In genomic region chr7:97514786-97515185, GRCm38 (mm10) we compare ENCODE assay signal across 12 mouse cellular contexts. TPM values are rescaled to one million over a fixed set of nuclear protein-coding genes. Genes with fewer than 3 reads are reported as not detected.
A peak's percentile ranks its signal among the peaks of the same experiment; 100 is the strongest.
DNase-seq lines count a peak whose midpoint lies in the region; ATAC-seq and TF ChIP-seq lines count a peak whose summit lies in the region.
"Had no signal": no experiment of that assay in that cellular context is flagged by ENCODE, and none has a peak within 500 bp of the region (broad histone marks: within the 10 kb centered on the region; RNA-seq: fewer than 3 reads in every experiment).

No protein-coding gene starts in this region.

- TF ChIP-seq CTCF in intestine, postnatal 0 days (IDR thresholded peaks at IDR 0.05; ENCODE audit: low read depth), result no peak

- no peaks in the 10 kb centered on the region for H3K9me3 ChIP-seq in intestine, postnatal 0 days (ENCODE audit: control insufficient read depth)

- H3K27ac ChIP-seq in intestine, postnatal 0 days (ENCODE audit: low read depth, low read length), result no peak overlapping the region

- no peak overlapping the region for H3K4me2 ChIP-seq in intestine, postnatal 0 days (replicated peaks; ENCODE audit: low read depth)
- H3K4me2 ChIP-seq: lung, embryonic 14.5 days had no signal

- 92% methylated on average over 1 of the region's 1 CpGs for WGBS in intestine, postnatal 0 days

- no peak overlapping the region for H3K9ac ChIP-seq in intestine, postnatal 0 days (ENCODE audit: low read depth, low read length)
- H3K9ac ChIP-seq: lung, embryonic 14.5 days had no signal

- H3K27me3 ChIP-seq in intestine, postnatal 0 days (replicated peaks; ENCODE audit: control insufficient read depth, insufficient read depth, low read length), result no peaks in the 10 kb centered on the region

- peak; percentile 49; the same call in 1 of the 2 replicates for ATAC-seq in cerebellum, adult (ENCODE audit: insufficient number of reproducible peaks, low FRiP score, low TSS enrichment)
- no peak for ATAC-seq in intestine, postnatal 0 days

- no peak overlapping the region for H3K4me3 ChIP-seq in intestine, postnatal 0 days (ENCODE audit: low read depth, low read length)

- DNase-seq in cerebellum, postnatal 4 days (ENCODE audit: low spot score in 2 of 2), result no peak
- DNase-seq in ZHBTc4 (ENCODE audit: low read depth, low spot score), result peak; percentile 24
- peak; percentile 35 to 44 for DNase-seq in cerebellum, postnatal 36 days
- peak; percentile 6 for DNase-seq in heart, postnatal 25 days (ENCODE audit: low spot score)
- DNase-seq in thymus, postnatal 14 days, result no peak
- no peak for DNase-seq in left cerebral cortex, adult 8-10 months (ENCODE audit: low spot score in 2 of 2)
- DNase-seq: kidney, adult 8-10 months; layer of hippocampus, postnatal 36 days; lung, embryonic 14.5 days; thymus, postnatal 36 days had no signal

- intact Hi-C loops in heart, postnatal 25 days (cut with DNase I), result loop anchor here (1.0 to 5.0 kb wide), 2 partner anchors 12 to 87 kb away; no protein-coding TSS in a partner anchor

- no peaks in the 10 kb centered on the region for H3K4me1 ChIP-seq in intestine, postnatal 0 days (replicated peaks; ENCODE audit: control insufficient read depth, insufficient read depth, low read length)

- peaks cover 65% of the 10 kb centered on the region for H3K36me3 ChIP-seq in intestine, postnatal 0 days (ENCODE audit: control insufficient read depth, insufficient read depth)

RNA-seq across cellular contexts. Expression of gene Ints4, which starts 34.0 kb away (rescaled TPM):
- total RNA-seq in heart, postnatal 25 days (2021), result 10 to 100 TPM; 41.5 to 44.9 TPM
- polyA plus RNA-seq in intestine, postnatal 0 days (2015; fragmentation: Nextera tagmentation; extraction: Ambion mirVana), result 14.3 and 15.9 TPM in 2 replicates
- total RNA-seq in left cerebral cortex, adult 8-10 months (2022), result 10 to 100 TPM; 26.8 to 41.5 (median 33.1) TPM

Comparison
In these comparisons a context has a peak if more than half of its experiments do, and no peak if none do; other contexts are left out.
1. DNase-seq: peak in ZHBTc4 (single experiment), cerebellum, postnatal 36 days (2 of 2) and heart, postnatal 25 days (single experiment); none in cerebellum, postnatal 4 days (0 of 2), thymus, postnatal 14 days (single experiment) and left cerebral cortex, adult 8-10 months (0 of 2).